Mouse (Mus musculus): ENCODE data around the gene BC024978.

DNA sequence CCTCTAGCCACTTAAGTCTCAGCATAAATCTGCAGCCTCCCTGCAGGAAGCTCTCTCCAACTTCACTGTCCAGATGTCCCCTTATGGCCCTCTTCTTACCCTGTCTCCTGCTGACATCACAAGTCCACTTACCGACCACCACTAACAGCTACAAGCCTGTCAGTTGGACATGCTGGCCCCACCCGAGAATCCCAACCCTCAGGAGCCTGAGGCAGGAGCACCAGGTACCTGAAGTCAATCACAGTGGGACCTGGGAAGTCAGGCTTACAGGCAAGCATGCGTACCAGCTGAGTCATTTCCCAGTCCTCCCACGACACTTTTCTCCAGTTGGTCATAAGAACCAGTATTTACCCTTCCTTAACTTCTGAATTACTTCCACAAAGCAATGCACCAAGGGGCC is 1.9 kb upstream of the BC024978 start:
- no peak for TF ChIP-seq GATA1 (IDR thresholded peaks at IDR 0.05; ENCODE audit: low read length)
- no peak for TF ChIP-seq TAL1 (IDR thresholded peaks at IDR 0.05; ENCODE audit: low read length)

Measured in erythroblast, embryonic 14.5 days (primary cell).